Mouse (Mus musculus) stomach, postnatal 0 days (tissue): ENCODE results near the gene Pdlim3. TPM values are rescaled to one million over a fixed set of nuclear protein-coding genes. Genes with fewer than 3 reads are reported as not detected.

Experiments used
- ATAC-seq: fragments of 200-750 bp; cut with Nextera tagmentation; 2 replicates; pipeline ENCODE4 v1.8.0; 2017; ENCODE audit not compliant: low FRiP score, low TSS enrichment
- DNase-seq: peaks from one replicate; pipeline ENCODE4 v3.0.0-alpha.2; 2016; ENCODE audit warnings: low spot score
- H3K27ac ChIP-seq: fragments of 300-500 bp; sonication (generic); replicated peaks from 2 replicates; pipeline ENCODE4 v1.5.1; 2014; ENCODE audit warnings: mild to moderate bottlenecking, control low read depth
- H3K27me3 ChIP-seq: fragments of 300-500 bp; sonication (generic); 2 replicates; pipeline ENCODE4 v1.6.1; 2014; ENCODE audit warnings: low read length; ENCODE audit not compliant: control insufficient read depth, insufficient read depth
- H3K36me3 ChIP-seq: fragments of 300-500 bp; sonication (generic); 2 replicates; pipeline ENCODE4 v1.6.1; 2014; ENCODE audit warnings: low read length, mixed read lengths; ENCODE audit not compliant: control insufficient read depth, insufficient read depth
- H3K4me1 ChIP-seq: fragments of 300-500 bp; sonication (generic); replicated peaks from 2 replicates; pipeline ENCODE4 v1.6.1; 2014; ENCODE audit warnings: antibody characterized with exemption; ENCODE audit not compliant: control insufficient read depth, insufficient read depth
- H3K4me2 ChIP-seq: fragments of 300-500 bp; sonication (generic); replicated peaks from 2 replicates; pipeline ENCODE4 v1.6.1; 2014; ENCODE audit warnings: low read depth, mild to moderate bottlenecking, control low read depth, moderate library complexity
- H3K4me3 ChIP-seq: fragments of 300-500 bp; sonication (generic); 2 replicates; pipeline ENCODE4 v1.5.1; 2014; ENCODE audit warnings: low read depth, low read length, control low read depth
- H3K9ac ChIP-seq: fragments of 300-500 bp; sonication (generic); 2 replicates; pipeline ENCODE4 v1.6.1; 2014; ENCODE audit warnings: mild to moderate bottlenecking, low read length, control low read depth, mixed read lengths
- H3K9me3 ChIP-seq: fragments of 300-500 bp; sonication (generic); 2 replicates; pipeline ENCODE4 v1.6.1; 2016; ENCODE audit warnings: low read length; ENCODE audit not compliant: control insufficient read depth
- CTCF ChIP-seq: IDR thresholded peaks from 2 replicates; pipeline ENCODE4 v1.5.1; 2016; ENCODE audit warnings: antibody characterized with exemption, low read depth, mild to moderate bottlenecking, moderate library complexity
- EP300 ChIP-seq: optimal IDR thresholded peaks from 2 replicates; pipeline ENCODE3; 2016; ENCODE audit warnings: antibody characterized with exemption
- WGBS: fragments of 180-500 bp; shearing (Covaris S2); extraction: QIAGEN DNeasy Blood & Tissue Kit; methylation state at CpG from one replicate; pipeline ENCODE4 v1.1.7; 2014; 5-methylcytosine and 5-hydroxymethylcytosine counted together
- polyA plus RNA-seq: library from polyadenylated mRNA; unstranded; fragments of >200 nt; fragmentation: Nextera tagmentation; extraction: Ambion mirVana; gene quantifications from 2 replicates; pipeline ENCODE4 v1.2.1, GENCODE M21; 2015

Pdlim3 gene
- polyA plus RNA-seq, 1 experiment from 2014 or later, result 256 TPM

GRCm38 (mm10) chr8:45906251-45906619 lies 21.0 kb downstream of the Pdlim3 start:
- Histone ChIP-seq H3K27ac (no peak overlapping the region), H3K27me3 (no peaks in the 10 kb centered on the region), H3K36me3 (no peaks in the 10 kb centered on the region), H3K9ac (no peak overlapping the region), H3K9me3 (no peaks in the 10 kb centered on the region), H3K4me1 (no peaks in the 10 kb centered on the region), H3K4me3 (no peak overlapping the region), H3K4me2 (no peak overlapping the region)
- WGBS, result 71% methylated on average over 4 of the region's 4 CpGs
- ATAC-seq, result no peak
- TF ChIP-seq EP300 (no peak), CTCF (no peak)
- no peak for DNase-seq

- TF ChIP-seq CTCF (no peak), EP300 (no peak)
- DNase-seq, result no peak
- H3K27me3 ChIP-seq, result no peaks in the 10 kb centered on the region
- no peaks in the 10 kb centered on the region for H3K36me3 ChIP-seq
- ATAC-seq, result no peak
- no peak overlapping the region for H3K9ac ChIP-seq
- no peaks in the 10 kb centered on the region for H3K9me3 ChIP-seq
- H3K4me3 ChIP-seq, result no peak overlapping the region
- H3K27ac ChIP-seq, result no peak overlapping the region
- H3K4me1 ChIP-seq, result no peaks in the 10 kb centered on the region
- H3K4me2 ChIP-seq, result no peak overlapping the region
- WGBS, result 84% methylated on average over 11 of the region's 11 CpGs
Measured at GRCm38 (mm10) chr8:45913707-45914106, 28.4 kb downstream of the Pdlim3 start.

GRCm38 (mm10) chr8:45916496-45916895 lies 31.2 kb downstream of the Pdlim3 start:
- Histone ChIP-seq H3K4me2 (no peak overlapping the region), H3K9ac (no peak overlapping the region), H3K4me1 (no peaks in the 10 kb centered on the region), H3K27ac (no peak overlapping the region; the same call in 1 of the 2 replicates), H3K27me3 (no peaks in the 10 kb centered on the region), H3K36me3 (no peaks in the 10 kb centered on the region), H3K4me3 (no peak overlapping the region), H3K9me3 (no peaks in the 10 kb centered on the region)
- TF ChIP-seq CTCF (no peak), EP300 (no peak)
- no peak for DNase-seq
- ATAC-seq, result no peak
- WGBS, result 76% methylated on average over 3 of the region's 3 CpGs

GRCm38 (mm10) chr8:45917040-45917679 lies 31.9 kb downstream of the Pdlim3 start:
- Histone ChIP-seq H3K4me1 (no peaks in the 10 kb centered on the region), H3K27me3 (no peaks in the 10 kb centered on the region), H3K36me3 (no peaks in the 10 kb centered on the region), H3K9ac (no peak overlapping the region), H3K4me2 (no peak overlapping the region), H3K9me3 (no peaks in the 10 kb centered on the region), H3K27ac (peak overlapping the region; percentile 0; the same call in 1 of the 2 replicates), H3K4me3 (no peak overlapping the region)
- DNase-seq (no peak), ATAC-seq (no peak; the same call in 1 of the 2 replicates)
- 67% methylated on average over 20 of the region's 20 CpGs for WGBS
- TF ChIP-seq EP300, result no peak
- TF ChIP-seq CTCF, result no peak

- no peaks in the 10 kb centered on the region for H3K36me3 ChIP-seq
- no peaks in the 10 kb centered on the region for H3K27me3 ChIP-seq
- H3K9ac ChIP-seq, result no peak overlapping the region
- 78% methylated on average over 15 of the region's 15 CpGs for WGBS
- H3K27ac ChIP-seq, result no peak overlapping the region
- TF ChIP-seq EP300 (no peak), CTCF (no peak)
- H3K9me3 ChIP-seq, result no peaks in the 10 kb centered on the region
- H3K4me1 ChIP-seq, result no peaks in the 10 kb centered on the region
- H3K4me3 ChIP-seq, result no peak overlapping the region
- no peak overlapping the region for H3K4me2 ChIP-seq
- no peak for ATAC-seq
- DNase-seq, result no peak
Measured at GRCm38 (mm10) chr8:45918891-45919290, 33.6 kb downstream of the Pdlim3 start.

GRCm38 (mm10) chr8:45920392-45920791 lies 35.1 kb downstream of the Pdlim3 start:
- H3K27me3 ChIP-seq, result no peaks in the 10 kb centered on the region
- no peaks in the 10 kb centered on the region for H3K36me3 ChIP-seq
- no peak overlapping the region for H3K4me2 ChIP-seq
- WGBS, result 88% methylated on average over 7 of the region's 7 CpGs
- H3K4me3 ChIP-seq, result no peak overlapping the region
- no peak overlapping the region for H3K27ac ChIP-seq
- H3K9ac ChIP-seq, result no peak overlapping the region
- ATAC-seq (no peak), DNase-seq (no peak)
- TF ChIP-seq CTCF, result no peak
- no peak for TF ChIP-seq EP300
- no peaks in the 10 kb centered on the region for H3K4me1 ChIP-seq
- no peaks in the 10 kb centered on the region for H3K9me3 ChIP-seq
